Mouse (Mus musculus) liver, postnatal 0 days (tissue): ENCODE data around the gene Gm20390. TPM values are rescaled to one million over a fixed set of nuclear protein-coding genes. Genes with fewer than 3 reads are reported as not detected.

Experiments
- ATAC-seq: fragments of 200-750 bp; cut with Nextera tagmentation; 2 replicates; pipeline ENCODE4 v1.8.0; 2017; ENCODE audit warnings: mild to moderate bottlenecking, moderate library complexity
- DNase-seq: peaks from one replicate; pipeline ENCODE4 v3.0.0-alpha.2; 2016
- H3K27ac ChIP-seq: fragments of 300-500 bp; sonication (generic); 2 replicates; pipeline ENCODE4 v1.5.1; 2014; ENCODE audit warnings: antibody characterized with exemption, moderate library complexity, mild to moderate bottlenecking, low read depth
- H3K27me3 ChIP-seq: fragments of 300-500 bp; sonication (generic); 2 replicates; pipeline ENCODE4 v1.6.1; 2014; ENCODE audit warnings: low read length, control low read depth, mixed read lengths; ENCODE audit not compliant: insufficient read depth
- H3K36me3 ChIP-seq: fragments of 300-500 bp; sonication (generic); replicated peaks from 2 replicates; pipeline ENCODE4 v1.6.1; 2014; ENCODE audit warnings: mild to moderate bottlenecking, control low read depth, low read length, moderate library complexity, mixed read lengths; ENCODE audit not compliant: insufficient read depth
- H3K4me1 ChIP-seq: fragments of 300-500 bp; sonication (generic); 2 replicates; pipeline ENCODE4 v1.6.1; 2014; ENCODE audit warnings: antibody characterized with exemption, mild to moderate bottlenecking, control low read depth; ENCODE audit not compliant: insufficient read depth
- H3K4me2 ChIP-seq: fragments of 300-500 bp; sonication (generic); 2 replicates; pipeline ENCODE4 v1.6.1; 2014; ENCODE audit warnings: low read depth, mild to moderate bottlenecking, low read length, moderate library complexity, mixed read lengths
- H3K4me3 ChIP-seq: fragments of 300-500 bp; sonication (generic); 2 replicates; pipeline ENCODE4 v1.5.1; 2014; ENCODE audit warnings: low read depth, low read length
- H3K9ac ChIP-seq: fragments of 300-500 bp; sonication (generic); replicated peaks from 2 replicates; pipeline ENCODE4 v1.6.1; 2014; ENCODE audit warnings: mild to moderate bottlenecking, moderate library complexity
- H3K9me3 ChIP-seq: fragments of 300-500 bp; sonication (generic); 2 replicates; pipeline ENCODE4 v1.6.1; 2016; ENCODE audit warnings: mild to moderate bottlenecking, control low read depth, low read length, mixed read lengths
- CTCF ChIP-seq: sonication (generic); IDR thresholded peaks from 2 replicates; pipeline ENCODE4 v1.5.1; 2016; ENCODE audit warnings: antibody characterized with exemption, low read depth
- EP300 ChIP-seq: IDR thresholded peaks from 2 replicates; pipeline ENCODE4 v1.6.1; 2016; ENCODE audit warnings: antibody characterized with exemption, low read depth, mild to moderate bottlenecking
- WGBS: fragments of 180-500 bp; shearing (Covaris S2); extraction: QIAGEN DNeasy Blood & Tissue Kit; methylation state at CpG from one replicate; pipeline ENCODE4 v1.1.7; 2014; ENCODE audit not compliant: insufficient replicate concordance; 5-methylcytosine and 5-hydroxymethylcytosine counted together
- polyA plus RNA-seq: library from polyadenylated mRNA; unstranded; fragments of >200 nt; fragmentation: Nextera tagmentation; extraction: Ambion mirVana; gene quantifications from 2 replicates; pipeline ENCODE4 v1.2.1, GENCODE M21; 2015

Gene Gm20390
- polyA plus RNA-seq, 1 experiment from 2014 or later: 158 TPM

DNA sequence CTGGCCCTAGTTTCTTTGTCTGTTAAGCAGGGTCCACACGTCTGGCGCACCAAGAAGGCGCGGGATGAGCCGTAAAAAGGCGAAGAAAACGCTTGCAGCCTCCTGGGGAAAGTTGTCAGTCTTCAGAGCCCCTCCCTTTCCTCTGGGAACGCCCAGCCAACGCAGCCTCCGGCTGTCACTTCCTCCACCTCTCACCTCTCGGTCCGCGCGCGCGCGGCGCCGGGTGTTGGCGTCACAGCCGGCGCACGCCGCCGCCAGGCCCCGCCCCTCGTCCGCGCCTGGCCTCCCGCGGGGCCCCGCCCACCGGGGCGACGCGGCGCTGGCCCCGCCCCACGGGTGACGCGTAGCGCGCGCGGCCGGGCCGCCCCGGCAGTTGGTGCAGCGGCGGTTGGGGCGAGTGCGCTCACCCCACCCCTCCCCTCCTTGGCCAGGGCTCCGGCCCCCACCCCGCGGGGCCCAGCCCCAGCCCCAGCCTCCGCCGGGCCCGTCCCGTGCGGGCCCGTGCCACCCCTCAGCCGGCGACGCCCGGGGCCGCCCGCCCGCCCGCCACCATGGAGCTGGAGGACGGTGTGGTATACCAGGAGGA lies 27.7 kb upstream of the Gm20390 start, which contains the start of gene Spag9:
TSS of gene Spag9 (plus strand) at position 372 of the 586 bp plus-strand sequence.
- H3K27ac ChIP-seq: peak within 1 kb of the TSS; percentile 99
- peak within 1 kb of the TSS; percentile 98 for H3K9ac ChIP-seq
- TF ChIP-seq CTCF (no peak), EP300 (no peak)
- peaks cover 24% of the 10 kb centered on the region for H3K4me1 ChIP-seq
- H3K27me3 ChIP-seq: no peaks in the 10 kb centered on the region
- DNase-seq (peak; percentile 97), ATAC-seq (peak; percentile 91)
- no peaks in the 10 kb centered on the region for H3K9me3 ChIP-seq
- H3K4me2 ChIP-seq: peak within 1 kb of the TSS; percentile 94
- peak within 1 kb of the TSS; percentile 96 for H3K4me3 ChIP-seq
- H3K36me3 ChIP-seq: no peaks in the 10 kb centered on the region
- WGBS: under 1% methylated on average over 36 of the region's 70 CpGs

DNA sequence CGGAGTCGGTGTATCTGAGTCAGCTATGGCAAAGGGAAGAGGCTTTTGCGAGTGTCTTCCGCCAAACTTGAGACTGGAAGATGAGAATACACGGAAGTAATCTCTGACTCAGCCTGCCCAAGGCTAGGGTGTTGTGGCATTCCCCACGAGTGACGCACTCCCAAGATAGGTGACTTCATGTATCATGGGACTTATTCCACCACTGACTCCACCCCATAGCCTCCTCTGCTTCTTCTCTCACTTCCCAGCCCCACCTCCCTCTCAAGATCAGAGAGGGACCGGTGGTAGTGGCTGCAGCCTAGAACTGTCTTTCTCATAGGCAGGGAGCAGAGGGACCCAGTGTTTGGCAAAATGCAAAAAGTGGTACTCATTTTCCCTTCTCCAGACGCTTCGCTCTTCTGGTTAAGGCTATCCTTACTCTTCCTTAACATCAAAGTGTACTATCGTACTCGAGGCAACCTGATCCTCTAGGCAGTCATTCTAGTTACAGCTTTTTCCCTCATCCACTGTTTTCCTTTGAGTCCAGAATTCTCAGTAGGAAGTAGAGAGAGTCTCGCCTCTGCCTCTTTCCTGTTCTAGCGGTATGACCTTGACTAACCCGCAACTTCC lies 27.1 kb upstream of the Gm20390 start:
- Histone ChIP-seq H3K27me3 (no peaks in the 10 kb centered on the region), H3K9ac (peak overlapping the region; percentile 76), H3K4me3 (peak overlapping the region; percentile 96), H3K27ac (peak overlapping the region; percentile 99), H3K9me3 (no peaks in the 10 kb centered on the region), H3K36me3 (no peaks in the 10 kb centered on the region), H3K4me2 (peak overlapping the region; percentile 76), H3K4me1 (peaks cover 24% of the 10 kb centered on the region)
- ATAC-seq (peak; percentile 63), DNase-seq (peak; percentile 75)
- TF ChIP-seq EP300: peak; percentile 6; the same call in 1 of the 2 replicates
- TF ChIP-seq CTCF: no peak
- 3% methylated on average over 15 of the region's 15 CpGs for WGBS

GRCm38 (mm10) chr11:93994531-93994930 lies 26.4 kb upstream of the Gm20390 start:
- Histone ChIP-seq H3K4me3 (peak overlapping the region; percentile 96), H3K27me3 (no peaks in the 10 kb centered on the region), H3K9ac (peak overlapping the region; percentile 76), H3K4me2 (peak overlapping the region; percentile 76), H3K27ac (peak overlapping the region; percentile 99), H3K9me3 (no peaks in the 10 kb centered on the region), H3K4me1 (peaks cover 18% of the 10 kb centered on the region), H3K36me3 (no peaks in the 10 kb centered on the region)
- ATAC-seq (no peak), DNase-seq (no peak)
- WGBS: 47% methylated on average over 5 of the region's 5 CpGs
- no peak for TF ChIP-seq CTCF
- no peak for TF ChIP-seq EP300

GRCm38 (mm10) chr11:93988328-93989062 lies 20.4 kb upstream of the Gm20390 start:
- no peak overlapping the region for H3K4me2 ChIP-seq

DNA sequence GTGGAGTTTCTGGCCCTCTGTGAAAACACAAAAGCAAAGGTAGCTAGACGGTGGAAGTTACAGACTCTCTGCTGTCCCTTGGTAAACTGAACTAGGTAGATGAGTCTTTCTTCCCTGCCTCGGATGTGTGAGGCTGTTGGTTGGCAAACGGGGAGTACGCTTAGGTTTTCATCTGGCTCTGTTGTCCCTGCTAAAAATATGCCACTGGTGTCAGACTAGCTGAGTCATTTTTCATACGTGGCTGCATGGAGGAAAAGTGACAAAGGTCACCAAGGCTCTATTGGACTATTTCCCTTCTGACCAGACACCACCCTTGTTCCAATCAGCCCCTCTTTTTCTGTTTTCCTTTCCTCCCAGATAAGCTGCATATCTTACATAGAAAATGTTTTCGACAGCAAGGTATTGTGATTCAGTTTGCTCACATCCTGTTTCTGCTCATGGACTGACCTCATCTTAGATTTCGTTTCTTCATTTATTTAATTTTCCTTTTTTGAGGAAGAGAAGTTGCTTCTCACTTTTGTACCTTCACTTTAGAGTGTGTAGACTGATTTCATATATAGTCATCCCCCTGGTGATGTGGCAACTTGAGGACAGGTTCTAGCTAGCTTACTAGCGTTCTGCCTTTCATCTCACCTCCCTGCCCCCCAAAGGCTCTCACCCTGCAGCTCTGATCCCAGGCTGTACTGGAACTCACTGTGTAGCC lies 19.7 kb upstream of the Gm20390 start:
- WGBS: 37% methylated on average over 8 of the region's 8 CpGs
- H3K4me2 ChIP-seq: no peak overlapping the region
- H3K36me3 ChIP-seq: no peaks in the 10 kb centered on the region
- TF ChIP-seq CTCF (no peak), EP300 (peak; percentile 63; the same call in 1 of the 2 replicates)
- no peaks in the 10 kb centered on the region for H3K27me3 ChIP-seq
- H3K27ac ChIP-seq: peak overlapping the region; percentile 85
- no peak overlapping the region for H3K4me3 ChIP-seq
- 0 out of 2 replicates have a peak, but pooled peaks cover 5% of the 10 kb centered on the region for H3K4me1 ChIP-seq
- H3K9ac ChIP-seq: no peak overlapping the region
- DNase-seq: no peak
- H3K9me3 ChIP-seq: no peaks in the 10 kb centered on the region
- ATAC-seq: peak; percentile 71

More at GRCm38 (mm10) chr11:93988328-93989062, 20.4 kb upstream of the Gm20390 start:
- ATAC-seq: peak; percentile 38; the same call in 1 of the 2 replicates
- 56% methylated on average over 12 of the region's 12 CpGs for WGBS
- no peaks in the 10 kb centered on the region for H3K9me3 ChIP-seq
- H3K36me3 ChIP-seq: no peaks in the 10 kb centered on the region
- TF ChIP-seq EP300 (no peak), CTCF (no peak)
- no peak overlapping the region for H3K9ac ChIP-seq
- no peaks in the 10 kb centered on the region for H3K27me3 ChIP-seq
- no peak for DNase-seq
- no peak overlapping the region for H3K4me3 ChIP-seq
- H3K4me1 ChIP-seq: 0 out of 2 replicates have a peak, but pooled peaks cover 5% of the 10 kb centered on the region
- peak overlapping the region; percentile 85 for H3K27ac ChIP-seq
